Mouse (Mus musculus) forebrain, embryonic 15.5 days (tissue): Measurements from ENCODE around the gene Zfp710. TPM values are rescaled to one million over a fixed set of nuclear protein-coding genes. Genes with fewer than 3 reads are reported as not detected.

Experiments used
- ATAC-seq: fragments of 200-750 bp; cut with Nextera tagmentation; replicated peaks from 2 replicates; pipeline ENCODE4 v1.8.0; 2017; ENCODE audit warnings: mild to moderate bottlenecking, moderate TSS enrichment, moderate library complexity
- H3K27ac ChIP-seq: fragments of 300-500 bp; sonication (generic); replicated peaks from 2 replicates; pipeline ENCODE4 v1.5.1; 2015; ENCODE audit warnings: mild to moderate bottlenecking, inconsistent platforms
- H3K27me3 ChIP-seq: fragments of 300-500 bp; sonication (generic); 2 replicates; pipeline ENCODE4 v1.6.1; 2015; ENCODE audit warnings: inconsistent platforms
- H3K36me3 ChIP-seq: fragments of 300-500 bp; sonication (generic); 2 replicates; pipeline ENCODE4 v1.6.1; 2015; ENCODE audit warnings: mild to moderate bottlenecking, inconsistent platforms
- H3K4me1 ChIP-seq: fragments of 300-500 bp; sonication (generic); 2 replicates; pipeline ENCODE4 v1.6.1; 2015; ENCODE audit warnings: inconsistent platforms
- H3K4me2 ChIP-seq: fragments of 300-500 bp; sonication (generic); replicated peaks from 2 replicates; pipeline ENCODE4 v1.6.1; 2015; ENCODE audit warnings: mild to moderate bottlenecking, inconsistent platforms
- H3K4me3 ChIP-seq: fragments of 300-500 bp; sonication (generic); 2 replicates; pipeline ENCODE4 v1.5.1; 2015; ENCODE audit warnings: mild to moderate bottlenecking, inconsistent platforms
- H3K9ac ChIP-seq: fragments of 300-500 bp; sonication (generic); replicated peaks from 2 replicates; pipeline ENCODE4 v1.6.1; 2015; ENCODE audit warnings: mild to moderate bottlenecking, inconsistent platforms
- H3K9me3 ChIP-seq: fragments of 300-500 bp; sonication (generic); 2 replicates; pipeline ENCODE4 v1.6.1; 2016; ENCODE audit warnings: inconsistent platforms
- WGBS: fragments of 180-500 bp; shearing (Covaris S2); methylation state at CpG from one replicate; pipeline ENCODE4 v1.1.7; 2015; ENCODE audit warnings: mixed read lengths; 5-methylcytosine and 5-hydroxymethylcytosine counted together
- polyA plus RNA-seq: library from polyadenylated mRNA; unstranded; fragments of >200 nt; fragmentation: Nextera tagmentation; extraction: Ambion mirVana; gene quantifications from 2 replicates; pipeline ENCODE4 v1.2.1, GENCODE M21; 2015

Gene Zfp710
- polyA plus RNA-seq, 1 experiment from 2014 or later, result 21.1 TPM

- no peaks in the 10 kb centered on the region for H3K36me3 ChIP-seq
- H3K9me3 ChIP-seq, result no peaks in the 10 kb centered on the region
- 69% methylated on average over 7 of the region's 7 CpGs for WGBS
- no peaks in the 10 kb centered on the region for H3K27me3 ChIP-seq
- H3K4me3 ChIP-seq, result no peak overlapping the region
- no peaks in the 10 kb centered on the region for H3K4me1 ChIP-seq
- no peak overlapping the region for H3K4me2 ChIP-seq
- no peak overlapping the region for H3K9ac ChIP-seq
- no peak for ATAC-seq
- no peak overlapping the region for H3K27ac ChIP-seq
Measured at GRCm38 (mm10) chr7:80013884-80014550, 10.6 kb upstream of the Zfp710 start.

GRCm38 (mm10) chr7:80014826-80015755 is 9.5 kb upstream of the Zfp710 start:
- H3K4me3 ChIP-seq, result no peak overlapping the region
- H3K4me2 ChIP-seq, result no peak overlapping the region
- H3K9me3 ChIP-seq, result no peaks in the 10 kb centered on the region
- ATAC-seq, result no peak
- WGBS, result 72% methylated on average over 21 of the region's 21 CpGs
- H3K36me3 ChIP-seq, result no peaks in the 10 kb centered on the region
- H3K9ac ChIP-seq, result no peak overlapping the region
- H3K27me3 ChIP-seq, result no peaks in the 10 kb centered on the region
- no peak overlapping the region for H3K27ac ChIP-seq
- H3K4me1 ChIP-seq, result no peaks in the 10 kb centered on the region

- no peaks in the 10 kb centered on the region for H3K36me3 ChIP-seq
- H3K9ac ChIP-seq, result no peak overlapping the region
- ATAC-seq, result no peak
- H3K4me1 ChIP-seq, result no peaks in the 10 kb centered on the region
- no peak overlapping the region for H3K4me2 ChIP-seq
- H3K4me3 ChIP-seq, result no peak overlapping the region
- no peaks in the 10 kb centered on the region for H3K27me3 ChIP-seq
- H3K9me3 ChIP-seq, result no peaks in the 10 kb centered on the region
- no peak overlapping the region for H3K27ac ChIP-seq
- WGBS, result 92% methylated on average over 17 of the region's 17 CpGs
Measured at GRCm38 (mm10) chr7:80018506-80019452, 5.8 kb upstream of the Zfp710 start.

GRCm38 (mm10) chr7:80023621-80024435 is 786 bp upstream of the Zfp710 start:
- H3K4me3 ChIP-seq, result peak overlapping the region; percentile 68; the same call in 1 of the 2 replicates
- no peaks in the 10 kb centered on the region for H3K36me3 ChIP-seq
- H3K27ac ChIP-seq, result peak overlapping the region; percentile 98
- H3K9me3 ChIP-seq, result no peaks in the 10 kb centered on the region
- WGBS, result 63% methylated on average over 5 of the region's 5 CpGs
- no peaks in the 10 kb centered on the region for H3K27me3 ChIP-seq
- no peak overlapping the region for H3K9ac ChIP-seq
- ATAC-seq, result peak; percentile 6
- H3K4me1 ChIP-seq, result peaks cover 31% of the 10 kb centered on the region
- peak overlapping the region; percentile 90; the same call in 1 of the 2 replicates for H3K4me2 ChIP-seq

GRCm38 (mm10) chr7:80025391-80026117 is 940 bp downstream of the Zfp710 start:
- Histone ChIP-seq H3K4me3 (peak overlapping the region; percentile 68), H3K27me3 (no peaks in the 10 kb centered on the region), H3K27ac (peak overlapping the region; percentile 98), H3K4me2 (peak overlapping the region; percentile 90), H3K36me3 (no peaks in the 10 kb centered on the region), H3K9me3 (no peaks in the 10 kb centered on the region), H3K9ac (peak overlapping the region; percentile 94), H3K4me1 (peaks cover 40% of the 10 kb centered on the region)
- ATAC-seq, result peak; percentile 13
- under 1% methylated on average over 28 of the region's 28 CpGs for WGBS

GRCm38 (mm10) chr7:80026118-80026989 is 1.7 kb downstream of the Zfp710 start:
- peak; percentile 62 for ATAC-seq
- Histone ChIP-seq H3K4me3 (peak overlapping the region; percentile 68), H3K9me3 (no peaks in the 10 kb centered on the region), H3K36me3 (no peaks in the 10 kb centered on the region), H3K4me1 (peaks cover 43% of the 10 kb centered on the region), H3K9ac (peak overlapping the region; percentile 94), H3K27me3 (no peaks in the 10 kb centered on the region), H3K27ac (peak overlapping the region; percentile 98), H3K4me2 (peak overlapping the region; percentile 90)
- WGBS, result 1% methylated on average over 31 of the region's 59 CpGs

- H3K4me3 ChIP-seq, result peak overlapping the region; percentile 68
- no peaks in the 10 kb centered on the region for H3K27me3 ChIP-seq
- ATAC-seq, result no peak
- H3K9ac ChIP-seq, result peak overlapping the region; percentile 61
- no peaks in the 10 kb centered on the region for H3K9me3 ChIP-seq
- peak overlapping the region; percentile 90 for H3K4me2 ChIP-seq
- 0% methylated on average over 44 of the region's 71 CpGs for WGBS
- peak overlapping the region; percentile 98 for H3K27ac ChIP-seq
- no peaks in the 10 kb centered on the region for H3K36me3 ChIP-seq
- peaks cover 51% of the 10 kb centered on the region for H3K4me1 ChIP-seq
Measured at GRCm38 (mm10) chr7:80026990-80027635, 2.5 kb downstream of the Zfp710 start.

- H3K4me3 ChIP-seq, result peak overlapping the region; percentile 68
- 2% methylated on average over 23 of the region's 23 CpGs for WGBS
- H3K36me3 ChIP-seq, result no peaks in the 10 kb centered on the region
- H3K9ac ChIP-seq, result peak overlapping the region; percentile 61
- H3K27me3 ChIP-seq, result no peaks in the 10 kb centered on the region
- H3K27ac ChIP-seq, result peak overlapping the region; percentile 98; the same call in 1 of the 2 replicates
- no peak for ATAC-seq
- H3K9me3 ChIP-seq, result no peaks in the 10 kb centered on the region
- H3K4me2 ChIP-seq, result peak overlapping the region; percentile 90
- peaks cover 58% of the 10 kb centered on the region for H3K4me1 ChIP-seq
Measured at GRCm38 (mm10) chr7:80027636-80028417, 3.2 kb downstream of the Zfp710 start.

- ATAC-seq, result no peak
- H3K36me3 ChIP-seq, result no peaks in the 10 kb centered on the region
- H3K9me3 ChIP-seq, result no peaks in the 10 kb centered on the region
- H3K27me3 ChIP-seq, result no peaks in the 10 kb centered on the region
- H3K27ac ChIP-seq, result no peak overlapping the region
- peaks cover 63% of the 10 kb centered on the region for H3K4me1 ChIP-seq
- WGBS, result 21% methylated on average over 3 of the region's 3 CpGs
- H3K4me3 ChIP-seq, result peak overlapping the region; percentile 68
- H3K9ac ChIP-seq, result 0 out of 2 replicates have a peak overlapping the region, but pooled peaks have one; percentile 61
- H3K4me2 ChIP-seq, result peak overlapping the region; percentile 90
Measured at GRCm38 (mm10) chr7:80028418-80028720, 3.8 kb downstream of the Zfp710 start.
